Mouse (Mus musculus) kidney, postnatal 25 days (tissue): ENCODE data around the gene Slc35d1.

Source experiments
- DNase-seq, 2 experiments: peaks; one replicate each; pipeline ENCODE4 v3.0.0; 2021; ENCODE audit warnings: mixed read lengths in 2 of 2

The Slc35d1 gene

DNA sequence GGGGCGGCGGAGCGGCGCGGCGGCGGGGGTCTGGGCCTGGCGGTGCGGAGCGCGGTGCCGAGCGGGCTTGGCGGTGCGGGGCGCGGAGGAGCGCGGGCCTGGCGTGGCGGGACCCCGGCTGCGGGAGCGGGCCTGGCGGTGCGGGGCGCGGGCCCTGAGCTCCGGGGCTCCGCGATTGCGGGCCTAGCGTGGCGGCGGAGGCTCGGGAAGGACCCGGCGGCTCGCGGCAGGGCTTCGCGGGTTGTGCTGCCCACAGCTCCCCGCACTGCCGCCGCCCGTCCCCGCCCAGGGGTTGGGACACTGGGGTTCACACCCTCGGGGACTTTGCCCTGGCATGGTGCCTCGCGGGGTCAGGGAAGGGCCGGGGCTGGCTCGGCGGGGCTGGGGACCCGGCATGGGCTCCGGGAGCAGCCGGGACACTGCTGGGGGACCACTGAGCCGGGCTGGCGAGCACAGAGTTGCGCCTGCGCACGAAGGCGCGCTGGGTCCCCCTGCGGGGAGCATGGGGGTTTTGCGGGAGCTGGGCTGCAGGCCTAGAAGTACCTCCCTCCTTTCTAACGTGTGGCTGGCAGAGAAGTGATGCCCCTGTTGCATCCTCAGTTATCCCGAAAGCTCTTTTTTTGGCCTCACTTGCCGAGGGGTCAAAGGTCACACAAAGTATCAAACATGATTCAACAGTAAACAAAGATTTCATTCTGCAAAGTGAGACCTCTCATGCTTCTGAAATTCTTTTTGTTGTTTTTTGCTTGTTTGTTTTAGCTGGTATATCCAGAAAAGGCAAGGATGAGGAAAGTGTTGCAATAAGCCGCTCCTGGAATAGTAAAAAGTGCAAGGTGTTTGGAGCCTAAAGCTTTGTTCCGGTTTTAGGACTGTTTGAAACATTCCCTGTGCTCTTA is at the start of gene Slc35d1:
TSS of gene Slc35d1 (minus strand) at position 240 of the 896 bp plus-strand sequence.
- peak; percentile 88 to 94 for DNase-seq

- DNase-seq, result no peak
Observed at GRCm38 (mm10) chr4:103263812-103264396, 48.9 kb upstream of the Slc35d1 start.

- DNase-seq, result no peak
Observed at GRCm38 (mm10) chr4:103263378-103263777, 48.4 kb upstream of the Slc35d1 start.

DNA sequence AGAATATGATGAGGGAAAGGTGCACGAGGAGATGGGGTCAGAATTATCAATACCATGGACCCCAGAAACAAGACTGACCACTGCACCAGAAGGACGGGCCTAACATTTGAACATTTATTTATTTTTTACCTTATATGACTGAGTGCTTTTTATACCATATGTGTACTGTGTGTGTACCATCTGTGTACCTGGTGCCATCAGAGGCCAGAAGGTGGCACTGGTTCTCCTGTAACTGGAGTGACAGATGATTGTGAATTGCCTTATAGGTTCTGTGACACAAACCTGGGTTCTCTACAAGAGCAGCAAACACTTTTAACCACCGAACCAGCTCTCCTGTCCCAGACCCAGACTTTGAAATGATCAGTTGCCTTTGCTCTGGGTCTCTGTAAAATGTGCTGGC is 43.9 kb upstream of the Slc35d1 start:
- no peak for DNase-seq

- DNase-seq, result no peak
Observed at GRCm38 (mm10) chr4:103253846-103254245, 38.9 kb upstream of the Slc35d1 start.

DNA sequence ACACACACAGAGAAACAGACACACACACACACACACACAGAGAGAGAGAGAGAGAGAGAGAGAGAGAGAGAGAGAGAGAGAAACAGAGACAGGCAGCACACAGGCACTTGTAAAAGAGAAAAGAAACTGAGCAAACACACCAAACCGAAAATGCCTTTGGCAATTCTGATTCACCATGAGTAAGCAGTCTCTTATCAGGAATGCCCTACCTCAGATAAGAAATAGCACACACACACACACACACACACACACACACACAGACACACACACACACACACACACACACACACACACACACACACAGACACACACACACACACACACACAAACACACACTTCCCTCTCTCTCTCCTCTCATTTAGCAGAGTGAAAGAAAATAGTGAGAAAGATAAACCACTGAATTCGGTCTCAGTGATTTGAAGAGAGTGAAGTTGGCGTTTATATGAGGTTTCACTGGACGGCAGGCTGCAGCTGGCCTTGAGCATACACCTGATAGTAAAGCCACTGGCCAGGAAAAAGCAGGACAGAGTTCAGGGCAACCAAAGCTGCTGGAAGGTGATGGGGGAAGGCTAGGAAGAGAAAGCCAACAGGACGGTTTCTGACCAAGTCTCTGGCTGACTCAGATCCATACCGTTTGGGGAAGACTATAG is 34.6 kb upstream of the Slc35d1 start:
- no peak for DNase-seq

- DNase-seq, result no peak
Observed at GRCm38 (mm10) chr4:103247813-103248212, 32.8 kb upstream of the Slc35d1 start.

- no peak for DNase-seq
Observed at GRCm38 (mm10) chr4:103247249-103247648, 32.3 kb upstream of the Slc35d1 start.

- no peak for DNase-seq
Observed at GRCm38 (mm10) chr4:103232156-103232555, 17.2 kb upstream of the Slc35d1 start.

- DNase-seq, result no peak
Observed at GRCm38 (mm10) chr4:103222854-103223253, 7.9 kb upstream of the Slc35d1 start.

GRCm38 (mm10) chr4:103221789-103222188 is 6.8 kb upstream of the Slc35d1 start:
- DNase-seq, result no peak

- DNase-seq, result no peak
Observed at GRCm38 (mm10) chr4:103219011-103219410, 4.0 kb upstream of the Slc35d1 start.

GRCm38 (mm10) chr4:103216046-103216445 is 1.1 kb upstream of the Slc35d1 start:
- DNase-seq, result peak; percentile 75 to 90

GRCm38 (mm10) chr4:103214498-103214924 is 453 bp downstream of the Slc35d1 start:
- peak; percentile 74 to 85 for DNase-seq

DNA sequence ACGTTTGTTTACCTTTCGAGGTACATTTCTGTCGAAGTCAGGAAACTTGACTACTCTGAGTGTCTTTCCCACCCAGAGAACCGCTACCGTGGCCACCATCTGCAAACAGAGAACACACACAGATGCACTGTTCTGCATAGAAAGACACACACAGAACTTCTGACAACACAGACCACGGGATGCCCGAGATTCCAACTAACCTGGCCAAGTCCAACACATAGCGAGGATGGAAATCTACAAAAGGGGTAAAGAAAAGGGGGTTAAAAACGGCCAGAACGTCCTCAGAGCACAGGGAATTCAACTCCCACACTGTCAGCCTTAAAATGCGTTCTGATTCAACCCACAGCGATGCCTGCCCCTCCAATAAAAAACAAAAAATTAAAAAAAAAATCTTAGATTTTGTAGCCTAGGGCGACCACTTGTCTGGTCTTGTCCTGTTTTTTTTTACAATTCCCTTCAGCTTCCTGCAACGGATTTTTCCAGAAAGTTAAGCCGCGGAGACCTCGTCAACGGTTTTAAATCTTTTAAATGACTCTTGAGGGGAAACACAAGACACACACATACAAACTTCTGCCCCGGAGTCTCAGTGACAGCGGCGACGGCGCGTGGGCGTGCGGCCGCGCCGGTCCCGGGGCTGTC is 986 bp downstream of the Slc35d1 start:
- DNase-seq, result no peak

GRCm38 (mm10) chr4:103208553-103208952 is 6.4 kb downstream of the Slc35d1 start:
- DNase-seq, result no peak

DNA sequence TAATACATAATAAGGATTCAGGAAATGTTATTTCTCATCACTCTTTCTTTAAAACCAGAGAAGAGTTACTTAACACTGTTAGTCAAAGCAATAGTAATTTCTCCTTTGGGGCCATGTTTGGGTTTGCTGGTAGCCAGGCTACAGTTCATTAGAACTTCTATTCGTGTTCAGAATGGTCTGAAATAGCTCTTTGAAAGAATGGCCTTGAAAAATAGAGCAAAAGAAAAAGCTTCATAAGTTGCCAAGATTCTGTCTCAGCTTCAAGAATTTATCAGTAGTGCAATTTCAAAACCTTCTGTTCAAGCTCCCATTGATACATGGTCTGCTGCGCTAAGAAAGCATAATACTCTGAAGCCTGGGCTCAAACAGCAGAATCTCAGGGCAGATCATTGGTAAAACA is 11.3 kb downstream of the Slc35d1 start:
- DNase-seq, result no peak

DNA sequence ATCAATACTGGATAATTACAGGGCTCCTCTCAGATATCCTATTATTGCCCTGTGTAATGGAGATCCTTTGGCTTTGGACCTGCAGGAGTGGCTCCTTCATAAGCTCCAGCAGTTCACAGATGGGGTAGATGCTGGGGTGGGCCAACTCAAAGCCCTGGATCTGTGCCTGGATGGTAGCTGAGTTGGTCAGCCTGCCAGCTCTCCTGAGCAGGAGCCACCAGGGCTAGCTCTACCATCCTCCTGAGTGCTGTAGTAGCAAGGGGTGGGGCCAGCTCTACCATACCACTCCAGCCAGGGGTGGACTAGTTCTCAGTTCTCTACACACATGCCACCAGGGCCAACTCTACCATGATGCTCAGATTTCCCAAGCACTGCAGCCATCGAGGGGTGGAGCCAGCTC is 14.9 kb downstream of the Slc35d1 start:
- no peak for DNase-seq

- no peak for DNase-seq
Observed at GRCm38 (mm10) chr4:103199086-103199485, 15.9 kb downstream of the Slc35d1 start.

DNA sequence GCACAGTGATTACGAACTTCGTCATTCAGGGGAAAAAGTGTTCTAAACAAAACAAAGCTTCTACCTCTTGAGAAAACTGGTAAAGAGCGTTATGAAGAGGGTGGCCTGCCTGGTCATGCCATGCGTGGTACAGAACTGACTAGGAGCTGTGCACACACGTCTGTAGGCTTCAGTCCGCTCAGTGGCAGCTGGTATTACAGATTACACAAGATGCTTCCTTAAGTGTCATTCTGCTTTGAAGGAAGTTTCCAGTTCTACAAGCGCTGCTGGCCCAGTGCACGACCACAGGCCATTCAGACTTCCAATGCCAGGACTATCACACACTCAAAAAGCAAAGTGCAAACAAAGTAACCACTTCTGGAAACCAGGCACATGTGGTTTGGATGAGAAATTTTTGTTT is 17.6 kb downstream of the Slc35d1 start:
- DNase-seq, result no peak

GRCm38 (mm10) chr4:103192421-103192820 is 22.5 kb downstream of the Slc35d1 start:
- DNase-seq, result no peak

DNA sequence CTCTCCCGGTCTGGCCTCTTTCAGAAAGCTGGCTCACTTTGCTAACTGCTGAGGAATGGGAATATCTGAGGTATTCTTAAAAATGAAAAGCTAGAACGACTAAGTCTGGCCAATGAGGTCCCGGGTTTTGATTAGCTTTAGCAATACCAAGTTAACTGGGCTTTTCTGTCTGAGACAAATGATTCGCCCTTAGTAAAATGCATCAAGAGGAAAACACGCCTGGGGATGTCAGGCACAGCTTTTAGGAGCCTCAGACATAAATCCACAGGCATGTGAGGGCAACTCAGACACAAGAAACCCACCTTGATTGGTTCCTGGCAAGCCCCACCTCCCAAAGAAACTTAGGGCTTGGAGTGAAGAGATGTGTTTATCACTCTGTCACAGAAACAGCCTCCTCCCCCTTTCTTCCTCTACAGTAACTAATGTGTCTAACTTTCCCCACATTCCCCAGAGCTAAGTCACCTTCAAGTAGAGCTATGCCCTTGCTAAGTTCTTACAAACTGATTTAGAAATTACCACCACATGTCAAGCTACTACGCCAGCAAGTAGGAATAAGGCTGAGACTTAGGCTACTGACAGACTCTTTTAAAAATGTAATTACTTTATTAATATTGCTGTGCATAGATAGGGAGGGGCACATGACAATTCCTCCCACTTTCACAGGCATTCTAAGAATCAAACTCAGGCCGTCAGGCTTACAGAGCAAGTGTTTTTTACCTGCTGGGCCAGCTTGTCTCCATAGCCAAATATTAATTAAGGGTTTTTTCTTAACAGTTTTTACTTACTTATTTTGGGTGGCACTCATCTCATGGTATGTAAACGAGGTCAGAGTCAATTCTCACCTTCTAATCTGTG is 26.0 kb downstream of the Slc35d1 start:
- peak in 1 of 2 experiments; percentile 38 for DNase-seq
